Mouse (Mus musculus): ENCODE results near the gene Gm11232. TPM values are rescaled to one million over a fixed set of nuclear protein-coding genes. Genes with fewer than 3 reads are reported as not detected.
A peak's percentile ranks its signal among the peaks of the same experiment; 100 is the strongest.

Gene Gm11232
- 0.23 and 0.37 TPM in 2 replicates for polyA plus RNA-seq (2015; fragmentation: Nextera tagmentation; extraction: Ambion mirVana)

DNA sequence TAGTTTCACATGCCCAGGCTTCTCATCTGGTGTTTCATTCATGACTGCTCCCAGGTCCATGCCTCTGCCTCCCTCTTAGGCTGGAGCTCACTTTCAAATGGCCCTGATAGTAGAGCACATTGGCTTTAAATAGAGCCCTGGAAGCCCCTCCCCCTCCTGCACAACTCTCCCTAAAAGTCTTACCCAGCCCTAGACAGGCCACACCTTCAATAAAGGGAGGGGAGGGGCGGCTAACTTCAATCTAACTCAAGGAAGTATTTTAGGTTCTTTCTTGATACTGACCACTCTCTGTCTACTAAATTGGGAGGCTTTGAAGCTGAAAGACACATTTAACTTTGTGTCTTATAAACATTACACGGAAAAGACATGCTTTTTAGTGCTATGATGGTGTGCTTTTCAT, at the start of gene Gm11232:
Gm11232 (minus strand) TSS at position 101 of the 400 bp plus-strand sequence.
- peak within 1 kb of the TSS; percentile 16; the same call in 1 of the 2 replicates for H3K27ac ChIP-seq (ENCODE audit: low read length)
- no peaks in the 10 kb centered on the region for H3K27me3 ChIP-seq (replicated peaks; ENCODE audit: control insufficient read depth, insufficient read depth, low read length)
- no peaks in the 10 kb centered on the region for H3K4me1 ChIP-seq (ENCODE audit: control insufficient read depth, insufficient read depth, low read length)
- WGBS = 67% methylated on average over 2 of the region's 2 CpGs
- H3K4me3 ChIP-seq (ENCODE audit: low read length) = no peak within 1 kb of the TSS
- H3K36me3 ChIP-seq (ENCODE audit: control insufficient read depth, insufficient read depth, low read length) = no peaks in the 10 kb centered on the region
- H3K9ac ChIP-seq (ENCODE audit: low read depth, low read length) = no peak within 1 kb of the TSS
- no peak within 1 kb of the TSS for H3K4me2 ChIP-seq (ENCODE audit: low read depth, low read length)
- ATAC-seq = no peak
- H3K9me3 ChIP-seq (ENCODE audit: control insufficient read depth, low read length) = no peaks in the 10 kb centered on the region

- H3K9ac ChIP-seq (ENCODE audit: low read depth, low read length) = no peak overlapping the region
- H3K36me3 ChIP-seq (ENCODE audit: control insufficient read depth, insufficient read depth, low read length) = no peaks in the 10 kb centered on the region
- no peaks in the 10 kb centered on the region for H3K4me1 ChIP-seq (ENCODE audit: control insufficient read depth, insufficient read depth, low read length)
- H3K27me3 ChIP-seq (replicated peaks; ENCODE audit: control insufficient read depth, insufficient read depth, low read length) = no peaks in the 10 kb centered on the region
- ATAC-seq = no peak
- WGBS = 48% methylated on average over 2 of the region's 2 CpGs
- H3K4me3 ChIP-seq (ENCODE audit: low read length) = no peak overlapping the region
- no peak overlapping the region for H3K27ac ChIP-seq (ENCODE audit: low read length)
- H3K4me2 ChIP-seq (ENCODE audit: low read depth, low read length) = no peak overlapping the region
- H3K9me3 ChIP-seq (ENCODE audit: control insufficient read depth, low read length) = no peaks in the 10 kb centered on the region
Observed at GRCm38 (mm10) chr4:71805977-71806534, 48.3 kb upstream of the Gm11232 start.

- WGBS = 74% methylated on average over 1 of the region's 1 CpGs
Observed at GRCm38 (mm10) chr4:71765529-71765928, 7.8 kb upstream of the Gm11232 start.

GRCm38 (mm10) chr4:71765071-71765470, 7.3 kb upstream of the Gm11232 start:
- 73% methylated on average over 3 of the region's 3 CpGs for WGBS
- ATAC-seq = no peak; the same call in 1 of the 2 replicates

More at GRCm38 (mm10) chr4:71765529-71765928, 7.8 kb upstream of the Gm11232 start:
- Histone ChIP-seq H3K4me3 (ENCODE audit: low read length) (no peak overlapping the region), H3K4me2 (ENCODE audit: low read depth, low read length) (no peak overlapping the region), H3K36me3 (ENCODE audit: control insufficient read depth, insufficient read depth, low read length) (no peaks in the 10 kb centered on the region), H3K27ac (ENCODE audit: low read length) (no peak overlapping the region), H3K4me1 (ENCODE audit: control insufficient read depth, insufficient read depth, low read length) (no peaks in the 10 kb centered on the region), H3K9ac (ENCODE audit: low read depth, low read length) (no peak overlapping the region), H3K9me3 (ENCODE audit: control insufficient read depth, low read length) (no peaks in the 10 kb centered on the region), H3K27me3 (replicated peaks; ENCODE audit: control insufficient read depth, insufficient read depth, low read length) (no peaks in the 10 kb centered on the region)
- ATAC-seq = no peak

GRCm38 (mm10) chr4:71756441-71757221, 1.1 kb downstream of the Gm11232 start:
- H3K27ac ChIP-seq (ENCODE audit: low read length) = peak overlapping the region; percentile 16; the same call in 1 of the 2 replicates
- no peaks in the 10 kb centered on the region for H3K9me3 ChIP-seq (ENCODE audit: control insufficient read depth, low read length)
- no peak for ATAC-seq
- no peaks in the 10 kb centered on the region for H3K4me1 ChIP-seq (ENCODE audit: control insufficient read depth, insufficient read depth, low read length)
- WGBS = 57% methylated on average over 11 of the region's 11 CpGs
- no peaks in the 10 kb centered on the region for H3K27me3 ChIP-seq (replicated peaks; ENCODE audit: control insufficient read depth, insufficient read depth, low read length)
- no peak overlapping the region for H3K9ac ChIP-seq (ENCODE audit: low read depth, low read length)
- H3K4me3 ChIP-seq (ENCODE audit: low read length) = no peak overlapping the region
- H3K36me3 ChIP-seq (ENCODE audit: control insufficient read depth, insufficient read depth, low read length) = no peaks in the 10 kb centered on the region
- no peak overlapping the region for H3K4me2 ChIP-seq (ENCODE audit: low read depth, low read length)

More at GRCm38 (mm10) chr4:71765071-71765470, 7.3 kb upstream of the Gm11232 start:
- H3K9me3 ChIP-seq (ENCODE audit: control insufficient read depth, low read length) = no peaks in the 10 kb centered on the region
- H3K9ac ChIP-seq (ENCODE audit: low read depth, low read length) = no peak overlapping the region
- H3K4me3 ChIP-seq (ENCODE audit: low read length) = no peak overlapping the region
- H3K27ac ChIP-seq (ENCODE audit: low read length) = no peak overlapping the region
- no peak overlapping the region for H3K4me2 ChIP-seq (ENCODE audit: low read depth, low read length)
- no peaks in the 10 kb centered on the region for H3K27me3 ChIP-seq (replicated peaks; ENCODE audit: control insufficient read depth, insufficient read depth, low read length)
- H3K36me3 ChIP-seq (ENCODE audit: control insufficient read depth, insufficient read depth, low read length) = no peaks in the 10 kb centered on the region
- H3K4me1 ChIP-seq (ENCODE audit: control insufficient read depth, insufficient read depth, low read length) = no peaks in the 10 kb centered on the region

GRCm38 (mm10) chr4:71745741-71746140, 12.0 kb downstream of the Gm11232 start:
- no peak for ATAC-seq
- Histone ChIP-seq H3K27ac (ENCODE audit: low read length) (no peak overlapping the region), H3K4me3 (ENCODE audit: low read length) (no peak overlapping the region), H3K9me3 (ENCODE audit: control insufficient read depth, low read length) (no peaks in the 10 kb centered on the region), H3K36me3 (ENCODE audit: control insufficient read depth, insufficient read depth, low read length) (no peaks in the 10 kb centered on the region), H3K4me2 (ENCODE audit: low read depth, low read length) (no peak overlapping the region), H3K4me1 (ENCODE audit: control insufficient read depth, insufficient read depth, low read length) (no peaks in the 10 kb centered on the region), H3K27me3 (replicated peaks; ENCODE audit: control insufficient read depth, insufficient read depth, low read length) (no peaks in the 10 kb centered on the region), H3K9ac (ENCODE audit: low read depth, low read length) (no peak overlapping the region)
- 61% methylated on average over 1 of the region's 1 CpGs for WGBS

DNA sequence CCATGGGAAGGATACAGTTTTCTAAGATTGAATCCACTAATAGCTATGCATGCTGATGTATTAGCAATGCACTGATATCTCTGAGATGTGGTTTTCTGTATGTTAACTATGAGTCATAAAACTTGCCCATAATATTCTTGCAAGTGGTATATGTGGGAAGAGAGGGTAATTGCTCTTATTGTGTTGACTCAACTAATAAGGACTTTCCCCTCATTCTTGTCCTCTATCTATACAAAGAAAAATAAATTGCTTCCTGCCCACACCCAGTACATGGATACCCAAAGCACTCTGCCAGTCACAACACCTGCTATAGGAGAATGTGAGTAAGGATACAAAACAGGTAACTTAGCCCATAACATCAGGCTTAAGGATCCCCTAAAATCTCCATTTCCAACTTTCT, 21.2 kb downstream of the Gm11232 start:
- H3K4me1 ChIP-seq (ENCODE audit: control insufficient read depth, insufficient read depth, low read length) = no peaks in the 10 kb centered on the region
- H3K36me3 ChIP-seq (ENCODE audit: control insufficient read depth, insufficient read depth, low read length) = no peaks in the 10 kb centered on the region
- peak; percentile 83 for ATAC-seq
- H3K4me3 ChIP-seq (ENCODE audit: low read length) = no peak overlapping the region
- H3K9me3 ChIP-seq (ENCODE audit: control insufficient read depth, low read length) = no peaks in the 10 kb centered on the region
- H3K27me3 ChIP-seq (replicated peaks; ENCODE audit: control insufficient read depth, insufficient read depth, low read length) = no peaks in the 10 kb centered on the region
- no peak overlapping the region for H3K4me2 ChIP-seq (ENCODE audit: low read depth, low read length)
- no peak overlapping the region for H3K27ac ChIP-seq (ENCODE audit: low read length)
- H3K9ac ChIP-seq (ENCODE audit: low read depth, low read length) = no peak overlapping the region

DNA sequence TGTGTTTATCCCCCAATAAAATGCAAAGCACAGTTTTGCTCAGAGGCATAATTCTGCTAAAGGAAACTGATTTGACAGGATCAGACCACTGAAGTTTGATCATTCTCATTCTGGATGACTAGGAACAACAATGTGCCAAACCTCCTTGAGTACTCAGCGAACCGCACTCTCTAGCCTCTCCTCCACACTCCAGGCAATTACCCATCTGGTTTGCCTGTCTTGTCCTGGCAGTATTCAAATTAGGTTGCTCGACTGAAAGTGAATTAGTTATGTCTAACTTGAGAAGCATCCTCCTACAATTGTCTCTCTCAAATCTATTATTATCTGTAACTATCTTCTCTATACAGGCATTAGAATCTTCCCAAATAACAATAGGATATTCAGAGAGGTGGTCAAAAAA, 22.5 kb downstream of the Gm11232 start:
- no peak for ATAC-seq
- Histone ChIP-seq H3K4me3 (ENCODE audit: low read length) (no peak overlapping the region), H3K4me1 (ENCODE audit: control insufficient read depth, insufficient read depth, low read length) (no peaks in the 10 kb centered on the region), H3K9me3 (ENCODE audit: control insufficient read depth, low read length) (no peaks in the 10 kb centered on the region), H3K27ac (ENCODE audit: low read length) (no peak overlapping the region), H3K9ac (ENCODE audit: low read depth, low read length) (no peak overlapping the region), H3K36me3 (ENCODE audit: control insufficient read depth, insufficient read depth, low read length) (no peaks in the 10 kb centered on the region), H3K27me3 (replicated peaks; ENCODE audit: control insufficient read depth, insufficient read depth, low read length) (no peaks in the 10 kb centered on the region), H3K4me2 (ENCODE audit: low read depth, low read length) (no peak overlapping the region)
- WGBS = 76% methylated on average over 3 of the region's 3 CpGs

DNA sequence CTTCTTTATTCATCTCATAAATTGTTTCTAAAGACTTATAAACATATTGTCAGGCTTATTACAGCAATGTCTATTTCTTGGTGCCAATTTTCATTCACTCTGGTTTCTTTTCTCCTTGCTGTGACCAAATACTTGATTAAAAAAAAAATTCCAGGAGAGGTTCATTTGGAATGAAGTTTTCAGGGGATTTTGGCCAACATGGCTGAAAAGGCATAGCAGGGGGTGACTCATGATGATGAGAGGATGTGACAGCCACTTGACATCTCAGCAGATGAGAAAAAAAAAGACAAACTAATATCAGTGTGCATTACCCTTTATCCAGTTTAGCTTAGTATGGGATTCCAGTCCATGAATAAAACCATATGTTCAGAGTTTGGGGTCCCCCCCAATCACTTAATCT, 28.4 kb downstream of the Gm11232 start:
- Histone ChIP-seq H3K27me3 (replicated peaks; ENCODE audit: control insufficient read depth, insufficient read depth, low read length) (no peaks in the 10 kb centered on the region), H3K4me1 (ENCODE audit: control insufficient read depth, insufficient read depth, low read length) (no peaks in the 10 kb centered on the region), H3K4me2 (ENCODE audit: low read depth, low read length) (no peak overlapping the region), H3K27ac (ENCODE audit: low read length) (no peak overlapping the region), H3K4me3 (ENCODE audit: low read length) (no peak overlapping the region), H3K9me3 (ENCODE audit: control insufficient read depth, low read length) (no peaks in the 10 kb centered on the region), H3K9ac (ENCODE audit: low read depth, low read length) (no peak overlapping the region), H3K36me3 (ENCODE audit: control insufficient read depth, insufficient read depth, low read length) (no peaks in the 10 kb centered on the region)
- no peak for ATAC-seq
